7 mouse cellular contexts compared by ENCODE assay signal in genomic region chr12:76117632-76118153, GRCm38 (mm10).
DNase-seq lines count a peak whose midpoint lies in the region.

No protein-coding gene starts in this region.

- DNase-seq in retina, adult 2 months (ENCODE audit: low read depth, low spot score): peak; percentile 45
- no peak for DNase-seq in retina, embryonic 14.5 days (ENCODE audit: low spot score)
- DNase-seq in embryo, embryonic 11 days: peak; percentile 46
- DNase-seq in kidney, adult 9 months: peak; percentile 74
- no peak for DNase-seq in cerebellum, postnatal 10 days
- no peak for DNase-seq in cerebellum, adult 9-11 months
- DNase-seq in left cerebral cortex, adult 11 months (ENCODE audit: low spot score): no peak

Comparison
In these comparisons a context has a peak if more than half of its experiments do, and no peak if none do; other contexts are left out.
1. DNase-seq: peak in retina, adult 2 months (single experiment), embryo, embryonic 11 days (single experiment) and kidney, adult 9 months (single experiment); none in retina, embryonic 14.5 days (single experiment), cerebellum, postnatal 10 days (0 of 2), cerebellum, adult 9-11 months (single experiment) and left cerebral cortex, adult 11 months (single experiment).